Mouse (Mus musculus): ENCODE measurements around the gene Agrp.
"Not testable (repeated sequence)": the region's sequence is repeated elsewhere in the genome, so short reads cannot be mapped to it uniquely, and the experiment has no call there.

The Agrp gene

DNA sequence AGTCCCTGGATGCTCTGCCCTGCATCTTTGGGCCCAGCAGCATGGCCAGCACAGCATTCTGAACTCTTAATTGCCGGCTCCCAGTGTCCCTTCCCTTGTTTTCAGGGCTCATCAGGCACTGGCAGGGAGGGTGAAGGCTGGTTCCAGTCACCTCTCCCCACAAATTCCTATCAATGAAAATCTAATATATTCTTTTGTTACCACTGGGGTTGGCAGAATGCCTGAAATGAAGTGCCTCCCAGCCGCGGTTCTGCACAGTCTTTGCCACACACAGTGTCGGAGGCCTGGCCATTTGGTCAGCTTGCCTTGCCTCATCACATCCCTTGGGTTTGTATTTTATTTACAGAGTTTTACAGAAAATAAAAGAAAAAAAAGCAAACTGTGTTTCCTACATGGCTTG is 15.4 kb downstream of the Agrp start:
- DNase-seq, result peak in 1 of 2 experiments; percentile 10

GRCm38 (mm10) chr8:105620946-105621720 is 16.1 kb downstream of the Agrp start:
- DNase-seq, result no peak

DNA sequence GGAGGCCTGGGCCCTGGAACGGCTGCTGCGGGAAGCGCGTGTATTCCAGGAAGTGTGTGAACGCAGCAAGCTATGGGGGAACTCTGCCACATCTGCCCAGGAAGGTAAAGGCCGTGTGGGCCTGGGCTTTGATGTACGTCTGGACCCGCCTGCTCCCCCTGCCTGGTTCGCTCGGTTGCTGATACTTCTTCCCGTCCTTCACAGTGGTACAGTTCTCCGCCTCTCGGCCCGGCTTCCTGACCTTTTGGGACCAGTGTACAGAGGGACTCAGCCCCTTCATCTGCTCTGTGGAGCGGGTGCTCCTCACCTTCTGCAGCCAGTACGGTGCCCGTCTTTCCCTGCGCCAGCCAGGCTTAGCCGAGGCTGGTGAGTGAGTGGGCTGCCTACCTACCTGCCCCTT is 17.0 kb downstream of the Agrp start:
- DNase-seq, result no peak

DNA sequence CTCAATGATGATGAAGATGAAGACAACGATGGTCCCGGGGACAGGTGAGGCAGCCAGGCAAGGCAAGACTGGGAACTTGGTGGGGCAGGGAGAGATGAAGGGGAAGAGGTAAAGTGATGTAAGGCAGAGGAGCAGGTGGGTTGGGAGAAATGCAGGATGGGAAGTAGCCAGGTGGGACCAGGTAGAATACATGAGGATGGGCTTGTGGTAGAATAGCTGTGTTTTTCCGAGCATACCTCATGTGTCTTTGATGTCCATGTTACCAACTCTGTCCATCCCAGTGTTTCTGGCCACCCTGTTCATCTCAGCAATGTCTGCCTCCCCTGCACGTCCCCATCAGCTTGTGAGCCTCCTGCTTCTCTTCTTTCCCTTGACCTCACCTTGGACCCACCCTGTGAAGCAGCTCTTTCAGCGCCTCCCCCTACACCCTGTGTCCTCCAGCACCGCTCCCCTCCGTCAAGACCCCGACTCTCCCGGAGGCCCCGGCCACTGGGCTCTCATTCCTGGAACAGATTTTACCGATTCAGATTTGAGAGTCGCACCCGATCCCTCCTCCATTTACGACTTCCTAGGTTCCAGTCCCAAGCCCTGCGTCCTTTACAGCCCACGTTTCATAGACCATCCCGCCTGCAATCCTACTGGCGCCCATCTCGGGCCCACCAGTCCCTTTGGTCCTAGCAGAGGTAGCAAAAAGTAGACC is 18.2 kb downstream of the Agrp start:
- no peak for DNase-seq

DNA sequence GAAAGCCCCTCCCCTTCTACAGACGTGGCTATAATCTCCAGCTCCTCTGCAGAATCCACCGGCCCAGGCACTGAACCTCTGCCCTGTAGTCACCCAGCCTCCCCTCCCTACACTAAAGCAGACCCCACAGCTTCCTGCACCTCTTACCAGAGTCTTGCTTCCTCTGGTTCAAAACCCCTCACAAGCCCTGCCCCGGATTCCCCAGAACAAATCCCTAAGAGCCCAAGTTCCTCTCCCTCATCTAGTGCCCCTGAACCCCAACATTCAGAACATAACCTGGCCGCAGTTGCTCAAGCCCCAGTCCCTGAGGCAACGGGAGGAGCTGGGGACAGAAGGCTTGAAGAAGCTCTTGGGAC is 18.9 kb downstream of the Agrp start:
- no peak for DNase-seq

GRCm38 (mm10) chr8:105617451-105618278 is 19.5 kb downstream of the Agrp start:
- DNase-seq, result no peak

DNA sequence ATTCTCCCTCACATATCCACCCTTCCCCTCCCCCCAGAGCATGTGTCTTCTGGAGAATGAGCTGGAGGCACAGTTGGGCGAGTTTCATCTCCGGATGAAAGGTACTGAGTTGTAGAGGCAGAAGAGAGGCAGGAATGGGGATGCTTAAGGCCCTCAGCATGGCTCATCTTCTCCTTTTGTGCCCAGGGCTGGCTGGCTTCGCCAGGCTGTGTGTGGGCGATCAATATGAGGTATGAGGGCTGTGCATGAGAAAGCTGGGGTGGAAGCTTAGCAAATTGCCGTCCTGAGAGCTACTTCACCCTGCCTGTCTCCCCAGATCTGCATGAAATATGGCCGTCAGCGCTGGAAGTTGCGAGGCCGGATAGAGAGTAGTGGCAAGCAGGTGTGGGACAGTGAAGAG is 21.3 kb downstream of the Agrp start:
- DNase-seq, result no peak

- DNase-seq, result peak; percentile 88 to 92
Observed at GRCm38 (mm10) chr8:105613830-105614511, 23.2 kb downstream of the Agrp start.

DNA sequence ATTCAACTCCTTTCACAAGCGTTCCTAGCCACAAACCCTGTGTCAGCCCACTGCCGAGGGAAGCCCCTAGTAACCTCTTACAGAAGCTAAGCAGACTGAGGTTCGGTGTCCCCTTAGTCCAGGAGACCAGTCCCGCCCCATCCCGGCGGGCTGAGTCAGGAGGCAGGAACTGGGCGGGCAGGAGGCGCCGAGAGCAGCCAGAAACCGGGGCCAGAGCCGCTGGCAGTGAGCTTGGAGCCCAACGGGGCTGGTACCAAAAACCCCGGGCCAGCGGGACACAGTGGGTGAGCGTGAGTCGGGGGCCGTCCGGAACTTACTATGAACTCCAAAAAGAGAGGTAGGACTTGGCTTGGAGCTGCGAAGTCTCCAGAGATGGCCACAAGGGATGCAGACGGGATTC is 24.2 kb downstream of the Agrp start:
- peak; percentile 69 to 81 for DNase-seq

GRCm38 (mm10) chr8:105611836-105612235 is 25.4 kb downstream of the Agrp start:
- no peak for DNase-seq

DNA sequence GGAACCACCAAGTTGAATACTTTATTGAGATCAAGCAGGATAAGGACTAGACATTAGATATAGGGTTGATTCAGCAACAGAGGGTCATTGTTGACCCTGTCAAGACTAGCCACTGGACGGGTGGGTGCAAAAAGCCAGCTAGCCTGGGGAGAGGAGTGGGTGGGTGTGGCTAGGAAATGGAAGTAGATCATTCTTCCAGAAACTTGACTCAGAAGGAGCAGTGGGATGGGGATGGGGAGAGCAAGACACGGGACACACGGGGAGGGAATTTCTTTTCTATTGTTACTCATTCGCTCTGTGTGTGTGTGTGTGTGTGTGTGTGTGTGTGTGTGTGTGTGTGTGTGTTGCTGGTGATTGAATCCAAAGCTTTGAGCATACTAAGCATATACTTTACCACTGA is 27.4 kb downstream of the Agrp start:
- DNase-seq, result no peak

- no peak for DNase-seq
Observed at GRCm38 (mm10) chr8:105609355-105609754, 27.8 kb downstream of the Agrp start.

DNA sequence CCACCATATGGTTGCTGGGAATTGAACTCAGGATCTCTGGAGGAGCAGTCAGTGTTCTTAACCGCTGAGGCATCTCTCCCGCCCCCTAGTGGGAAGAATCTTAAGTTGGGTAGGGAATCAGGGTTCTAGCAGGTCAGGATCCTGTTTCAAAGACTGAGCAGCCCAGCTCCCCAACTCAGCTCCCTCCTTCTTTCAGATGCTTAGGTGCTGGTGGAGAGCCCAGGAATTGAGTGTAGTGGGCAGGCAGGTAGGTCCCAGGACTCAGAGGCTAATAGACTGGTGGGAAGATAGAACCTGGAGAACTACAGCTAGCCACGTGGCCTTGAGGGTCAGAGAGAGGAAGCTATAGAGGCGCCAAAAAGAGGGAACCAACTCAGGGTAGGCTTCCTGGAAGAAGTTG is 29.5 kb downstream of the Agrp start:
- peak; percentile 42 to 61 for DNase-seq

DNA sequence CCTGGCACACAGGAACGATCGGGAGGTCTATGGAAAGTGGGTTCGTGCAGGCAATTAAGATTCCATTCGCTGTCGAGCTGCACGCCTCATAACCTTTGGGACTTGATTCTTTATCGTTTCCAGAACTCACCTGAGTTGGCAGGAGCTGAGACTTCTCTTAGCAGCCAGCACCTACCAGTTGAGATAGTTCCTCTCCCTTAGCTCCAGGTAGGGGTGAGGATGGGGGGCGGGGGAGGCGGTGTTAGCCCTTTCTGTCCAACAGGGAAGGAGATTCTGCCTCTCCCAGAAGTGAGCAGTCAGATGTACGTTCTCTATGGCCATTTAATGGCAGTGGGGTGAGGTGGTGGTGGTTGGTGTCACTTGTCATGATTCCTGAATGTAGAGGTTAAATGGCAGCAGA is 30.1 kb downstream of the Agrp start:
- no peak for DNase-seq

- peak; percentile 87 to 93 for DNase-seq
Observed at GRCm38 (mm10) chr8:105606189-105607023, 30.8 kb downstream of the Agrp start.

- DNase-seq, result peak; percentile 50 to 54
Observed at GRCm38 (mm10) chr8:105605491-105606188, 31.6 kb downstream of the Agrp start.

DNA sequence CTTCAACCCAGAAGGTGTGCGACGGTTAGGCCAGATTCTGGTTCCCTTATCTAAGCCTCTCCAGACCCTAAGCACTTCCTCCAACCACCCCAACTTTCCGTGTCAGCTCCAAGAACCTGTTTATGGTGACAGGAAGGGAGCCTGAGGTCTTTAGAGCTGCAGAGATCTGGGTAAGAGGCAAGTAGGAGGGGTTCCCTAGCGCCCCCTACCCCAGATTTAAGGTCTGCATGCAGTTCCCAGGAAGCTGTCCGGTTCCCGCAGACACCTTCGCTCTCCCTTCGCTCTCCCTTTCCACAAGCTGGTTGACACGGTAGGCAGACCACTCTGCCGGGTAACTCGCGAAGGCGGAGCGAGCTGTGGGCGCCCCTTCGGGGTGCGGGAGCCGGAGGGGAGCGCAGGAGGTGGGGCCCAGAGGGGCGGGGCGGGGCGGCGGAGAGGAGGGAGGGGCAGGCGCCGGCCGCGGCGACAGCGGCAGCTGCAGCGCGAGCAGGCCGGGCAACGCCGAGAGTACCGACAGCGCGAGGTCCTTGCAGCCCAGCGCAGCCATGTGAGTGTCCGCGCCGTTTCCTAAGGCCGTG is 32.3 kb downstream of the Agrp start, which contains the start of gene Ripor1:
Gene Ripor1, plus strand, starts transcription at position 452 of the 578 bp plus-strand sequence.
- peak; percentile 76 to 84 for DNase-seq

GRCm38 (mm10) chr8:105602540-105602939 is 34.7 kb downstream of the Agrp start:
- DNase-seq, result not testable (repeated sequence)

DNA sequence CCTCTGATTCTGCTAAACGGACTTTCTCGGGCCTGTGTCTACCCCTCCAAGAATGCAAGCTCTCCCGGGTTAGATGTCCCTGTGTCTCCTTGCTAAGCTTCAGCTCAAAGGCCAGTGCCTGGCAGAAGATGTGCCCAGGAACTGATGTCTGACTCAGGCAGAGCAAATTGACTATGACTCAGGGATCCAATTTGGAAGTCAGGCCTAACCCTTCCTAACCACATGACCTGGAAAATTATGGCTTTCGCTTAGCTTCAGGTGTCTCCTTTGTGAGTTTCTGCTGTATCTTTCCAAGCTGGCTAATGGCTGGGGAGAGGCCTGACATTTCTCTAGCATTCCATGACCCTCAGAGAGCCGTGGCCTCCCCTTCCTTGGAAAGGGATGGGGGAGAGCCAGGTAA is 35.9 kb downstream of the Agrp start:
- no peak for DNase-seq

DNA sequence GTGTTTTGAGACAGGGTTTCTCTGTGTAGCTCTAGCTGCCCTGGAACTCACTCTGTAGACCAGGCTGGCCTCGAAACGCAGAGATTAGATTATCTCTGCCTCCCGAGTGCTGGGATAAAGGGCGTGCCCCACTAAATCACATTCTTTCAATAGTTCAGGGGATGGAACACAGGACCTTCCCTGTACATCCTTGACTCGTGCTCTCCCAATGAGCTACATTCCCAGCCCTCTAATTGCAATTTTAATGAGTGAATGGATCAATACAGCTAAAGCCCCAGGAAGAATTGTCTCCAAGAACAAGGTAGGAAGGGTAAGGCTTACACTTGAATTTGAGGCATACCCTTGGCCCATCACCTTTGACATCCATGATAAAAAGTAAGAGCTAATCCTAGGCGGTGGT is 38.4 kb downstream of the Agrp start:
- no peak for DNase-seq
